Mouse (Mus musculus) G1E (cell line): Measurements from ENCODE around the gene Dnase1l1.

ENCODE experiments used
- CTCF ChIP-seq: IDR thresholded peaks from 2 replicates; pipeline ENCODE4 v1.5.1; 2012; ENCODE audit warnings: low read depth, low read length, inconsistent platforms, mixed read lengths
- GATA1 ChIP-seq: IDR thresholded peaks from 2 replicates; pipeline ENCODE4 v1.6.1; 2012; ENCODE audit warnings: borderline replicate concordance, low read length, inconsistent platforms, mixed read lengths
- POLR2AphosphoS5 ChIP-seq: IDR thresholded peaks from 2 replicates; pipeline ENCODE4 v1.6.1; 2012; ENCODE audit warnings: low read depth, low read length, inconsistent platforms; ENCODE audit not compliant: insufficient replicate concordance

- TF ChIP-seq CTCF (no peak), POLR2AphosphoS5 (0 out of 2 replicates have a peak, but pooled peaks have one; percentile 48), GATA1 (no peak)
These were observed at the start of gene Dnase1l1, which contains the start of gene Taz for GRCm38 (mm10) chrX:74281732-74282394.
